In the genomic region with DNA sequence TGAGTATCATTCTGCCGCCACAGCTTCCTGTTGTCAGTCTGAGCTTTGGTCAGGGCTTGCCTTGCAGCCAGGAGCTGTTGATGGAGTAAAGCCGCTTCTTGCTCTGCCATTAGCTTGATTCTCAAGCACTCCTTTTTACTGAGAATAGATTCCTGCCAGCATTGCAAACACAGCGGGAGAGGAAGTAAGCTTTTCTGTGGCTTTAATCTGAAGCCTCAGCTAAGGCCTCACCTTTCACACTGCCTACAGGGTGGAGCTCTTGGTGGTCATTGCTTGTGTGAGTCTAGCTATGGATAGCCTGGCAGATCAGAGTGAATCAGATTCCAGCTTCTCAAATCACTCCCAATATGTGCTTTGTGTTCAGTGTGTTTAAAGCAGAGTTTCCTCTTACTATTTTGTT, we compare ENCODE assay signal across 10 mouse cellular contexts. TPM values are rescaled to one million over a fixed set of nuclear protein-coding genes. Genes with fewer than 3 reads are reported as not detected.
A peak's percentile ranks its signal among the peaks of the same experiment; 100 is the strongest.
DNase-seq lines count a peak whose midpoint lies in the region; ATAC-seq and TF ChIP-seq lines count a peak whose summit lies in the region.
"Had no signal": no experiment of that assay in that cellular context is flagged by ENCODE, and none has a peak within 500 bp of the region (broad histone marks: within the 10 kb centered on the region; RNA-seq: fewer than 3 reads in every experiment).

No protein-coding gene starts in this region.

- no peaks in the 10 kb centered on the region for H3K36me3 ChIP-seq in heart, postnatal 0 days (replicated peaks; ENCODE audit: control insufficient read depth, insufficient read depth, low read length)
- no peaks in the 10 kb centered on the region for H3K36me3 ChIP-seq in heart, adult 2 months (ENCODE audit: control insufficient read depth, insufficient read depth, low read length)
- no peaks in the 10 kb centered on the region for H3K36me3 ChIP-seq in embryonic facial prominence, embryonic 12.5 days
- no peaks in the 10 kb centered on the region for H3K36me3 ChIP-seq in myocyte (ENCODE audit: control insufficient read depth, insufficient read depth)
- H3K36me3 ChIP-seq in hindbrain, embryonic 14.5 days (replicated peaks; ENCODE audit: control insufficient read depth, insufficient read depth): no peaks in the 10 kb centered on the region
- H3K36me3 ChIP-seq: heart, embryonic 12.5 days; midbrain, embryonic 13.5 days had no signal

- WGBS in heart, postnatal 0 days: 57% methylated on average over 3 of the region's 3 CpGs
- 65% methylated on average over 3 of the region's 3 CpGs for WGBS in heart, adult 2 months
- 15% methylated on average over 3 of the region's 3 CpGs for WGBS in embryonic facial prominence, embryonic 12.5 days
- WGBS in hindbrain, embryonic 14.5 days: 29% methylated on average over 3 of the region's 3 CpGs

- H3K27ac ChIP-seq in heart, postnatal 0 days (ENCODE audit: low read depth): 0 out of 2 replicates have a peak overlapping the region, but pooled peaks have one; percentile 0
- no peak overlapping the region for H3K27ac ChIP-seq in heart, adult 2 months
- peak overlapping the region; percentile 2; the same call in 1 of the 2 replicates for H3K27ac ChIP-seq in embryonic facial prominence, embryonic 12.5 days
- no peak overlapping the region for H3K27ac ChIP-seq in hindbrain, embryonic 14.5 days
- H3K27ac ChIP-seq: midbrain, embryonic 13.5 days had no signal

- ATAC-seq in heart, postnatal 0 days (ENCODE audit: insufficient read depth, low read depth): no peak
- ATAC-seq in embryonic facial prominence, embryonic 12.5 days (ENCODE audit: insufficient number of reproducible peaks, insufficient read depth, low FRiP score, low TSS enrichment): no peak
- no peak for ATAC-seq in hindbrain, embryonic 14.5 days (ENCODE audit: low FRiP score)

- H3K79me2 ChIP-seq in heart, adult 2 months (replicated peaks; ENCODE audit: control insufficient read depth, insufficient read depth, low read length): no peaks in the 10 kb centered on the region
- no peaks in the 10 kb centered on the region for H3K79me2 ChIP-seq in myocyte (ENCODE audit: control insufficient read depth, insufficient read depth)

- H3K4me2 ChIP-seq in heart, postnatal 0 days (ENCODE audit: low read depth, low read length): no peak overlapping the region
- H3K4me2 ChIP-seq in embryonic facial prominence, embryonic 12.5 days (replicated peaks): no peak overlapping the region
- H3K4me2 ChIP-seq in myocyte (ENCODE audit: low read depth): peak overlapping the region; percentile 48
- no peak overlapping the region for H3K4me2 ChIP-seq in hindbrain, embryonic 14.5 days (replicated peaks)
- H3K4me2 ChIP-seq: heart, embryonic 12.5 days; midbrain, embryonic 13.5 days had no signal

- peaks cover 9% of the 10 kb centered on the region for H3K9me3 ChIP-seq in heart, postnatal 0 days (replicated peaks; ENCODE audit: control insufficient read depth, low read length)
- peaks cover 5% of the 10 kb centered on the region; the same call in 1 of the 2 replicates for H3K9me3 ChIP-seq in embryonic facial prominence, embryonic 12.5 days
- H3K9me3 ChIP-seq in hindbrain, embryonic 14.5 days (ENCODE audit: control insufficient read depth, low read length): peaks cover 10% of the 10 kb centered on the region

- H3K4me1 ChIP-seq in heart, postnatal 0 days (ENCODE audit: control insufficient read depth, insufficient read depth): peaks cover 8% of the 10 kb centered on the region; the same call in 1 of the 2 replicates
- peaks cover 1% of the 10 kb centered on the region; the same call in 1 of the 2 replicates for H3K4me1 ChIP-seq in heart, adult 2 months (ENCODE audit: control insufficient read depth, insufficient read depth, low read length)
- peaks cover 21% of the 10 kb centered on the region for H3K4me1 ChIP-seq in embryonic facial prominence, embryonic 12.5 days
- 0 out of 2 replicates have a peak, but pooled peaks cover 2% of the 10 kb centered on the region for H3K4me1 ChIP-seq in hindbrain, embryonic 14.5 days (replicated peaks; ENCODE audit: control insufficient read depth, insufficient read depth, low read length)

- DNase-seq in heart, postnatal 0 days (ENCODE audit: low spot score): no peak
- DNase-seq in heart, adult 2 months: no peak
- peak; percentile 28 for DNase-seq in CD4-positive helper T cell, adult 2 months (ENCODE audit: low read depth, low spot score)
- DNase-seq in Muller cell, postnatal 12 days (ENCODE audit: inconsistent ontology term): no peak
- no peak for DNase-seq in adrenal gland, adult 2 months
- no peak for DNase-seq in hindbrain, embryonic 14.5 days (ENCODE audit: low spot score)

- no peak overlapping the region for H3K4me3 ChIP-seq in heart, postnatal 0 days (ENCODE audit: low read depth, low read length)
- no peak overlapping the region for H3K4me3 ChIP-seq in heart, adult 2 months
- H3K4me3 ChIP-seq in embryonic facial prominence, embryonic 12.5 days: no peak overlapping the region
- H3K4me3 ChIP-seq in myocyte: no peak overlapping the region
- H3K4me3 ChIP-seq in hindbrain, embryonic 14.5 days (replicated peaks; ENCODE audit: low read length): no peak overlapping the region
- H3K4me3 ChIP-seq: heart, embryonic 12.5 days; midbrain, embryonic 13.5 days had no signal

- no peaks in the 10 kb centered on the region for H3K27me3 ChIP-seq in heart, postnatal 0 days (ENCODE audit: control insufficient read depth, insufficient read depth, low read length)
- H3K27me3 ChIP-seq in heart, adult 2 months (ENCODE audit: control insufficient read depth, insufficient read depth, low read length): no peaks in the 10 kb centered on the region
- H3K27me3 ChIP-seq in embryonic facial prominence, embryonic 12.5 days: no peaks in the 10 kb centered on the region
- H3K27me3 ChIP-seq in myocyte (ENCODE audit: control insufficient read depth, insufficient read depth, insufficient read length): no peaks in the 10 kb centered on the region
- H3K27me3 ChIP-seq in hindbrain, embryonic 14.5 days (ENCODE audit: control insufficient read depth, insufficient read depth, low read length): no peaks in the 10 kb centered on the region
- H3K27me3 ChIP-seq: heart, embryonic 12.5 days had no signal

- H3ac ChIP-seq in myocyte (ENCODE audit: control insufficient read depth, insufficient read length): no peak overlapping the region

- TF ChIP-seq CTCF in heart, postnatal 0 days (IDR thresholded peaks at IDR 0.05; ENCODE audit: low read depth): no peak
- TF ChIP-seq CTCF in heart, adult 2 months (IDR thresholded peaks at IDR 0.05): no peak

- no peak for TF ChIP-seq EP300 in heart, postnatal 0 days (IDR thresholded peaks at IDR 0.05; ENCODE audit: low read depth)
- no peak for TF ChIP-seq EP300 in heart, adult 2 months (IDR thresholded peaks at IDR 0.05; ENCODE audit: insufficient read depth, low read depth, low read length)

- TF ChIP-seq POLR2A in heart, adult 2 months (IDR thresholded peaks at IDR 0.05; ENCODE audit: insufficient read depth, low read depth, low read length): no peak
- TF ChIP-seq POLR2A in myocyte (IDR thresholded peaks at IDR 0.05; ENCODE audit: insufficient read length, low read depth): no peak

- H3K9ac ChIP-seq in heart, postnatal 0 days (replicated peaks; ENCODE audit: low read depth, low read length): no peak overlapping the region
- H3K9ac ChIP-seq in heart, adult 2 months (ENCODE audit: low read depth, low read length): no peak overlapping the region
- H3K9ac ChIP-seq in embryonic facial prominence, embryonic 12.5 days: no peak overlapping the region
- no peak overlapping the region for H3K9ac ChIP-seq in hindbrain, embryonic 14.5 days
- H3K9ac ChIP-seq: heart, embryonic 12.5 days; midbrain, embryonic 13.5 days had no signal

- intact Hi-C loops in heart, adult 2 months (cut with DNase I): no loop called here

TF ChIP-seq in myocyte, 11 proteins besides CTCF, POLR2A, EP300 and RAD21:
- TF ChIP-seq MAX (IDR thresholded peaks at IDR 0.05; ENCODE audit: low read depth) (no peak), SRF (IDR thresholded peaks at IDR 0.05; ENCODE audit: control insufficient read depth, insufficient read length, low read depth) (no peak)

RNA-seq across cellular contexts. Expression of a gene that starts 33.1 kb away (rescaled TPM):
- total RNA-seq in heart, postnatal 0 days (2014; rRNA removed; ENCODE audit: low replicate concordance): 76.0 and 113 TPM in 2 replicates
- polyA plus RNA-seq in heart, postnatal 0 days (2015; fragmentation: Nextera tagmentation; extraction: Ambion mirVana): 131 and 138 TPM in 2 replicates
- total RNA-seq in heart, adult 2 months (2021): 100 to 1,000 TPM; 137 to 151 TPM
- 131 and 193 TPM in 2 replicates for polyA plus RNA-seq in heart, adult 2 months (2012; rRNA removed)
- polyA plus RNA-seq in embryonic facial prominence, embryonic 12.5 days (2016; fragmentation: Nextera tagmentation; extraction: Ambion mirVana): 164 and 178 TPM in 2 replicates
- polyA plus RNA-seq in myocyte (2012; fragmentation: generic; extraction: Trizol): 203 TPM
- 100 to 1,000 TPM; 205 to 282 TPM for total RNA-seq in adrenal gland, adult 2 months (2021)
- 124 and 127 TPM in 2 replicates for polyA plus RNA-seq in adrenal gland, adult 2 months (2012; rRNA removed)
- polyA plus RNA-seq in hindbrain, embryonic 14.5 days (2014; fragmentation: Nextera tagmentation; extraction: Ambion mirVana): 68.4 and 75.7 TPM in 2 replicates

Comparison
In these comparisons a context has a peak if more than half of its experiments do, and no peak if none do; other contexts are left out.
1. H3K27ac ChIP-seq: peak in heart, postnatal 0 days (single experiment) and embryonic facial prominence, embryonic 12.5 days (single experiment); none in heart, adult 2 months (single experiment) and hindbrain, embryonic 14.5 days (single experiment).